Mouse (Mus musculus): ENCODE results near the gene A930017K11Rik. TPM values are rescaled to one million over a fixed set of nuclear protein-coding genes. Genes with fewer than 3 reads are reported as not detected.

The A930017K11Rik gene
- total RNA-seq, 2 experiments from 2014 or later: not detected

DNA sequence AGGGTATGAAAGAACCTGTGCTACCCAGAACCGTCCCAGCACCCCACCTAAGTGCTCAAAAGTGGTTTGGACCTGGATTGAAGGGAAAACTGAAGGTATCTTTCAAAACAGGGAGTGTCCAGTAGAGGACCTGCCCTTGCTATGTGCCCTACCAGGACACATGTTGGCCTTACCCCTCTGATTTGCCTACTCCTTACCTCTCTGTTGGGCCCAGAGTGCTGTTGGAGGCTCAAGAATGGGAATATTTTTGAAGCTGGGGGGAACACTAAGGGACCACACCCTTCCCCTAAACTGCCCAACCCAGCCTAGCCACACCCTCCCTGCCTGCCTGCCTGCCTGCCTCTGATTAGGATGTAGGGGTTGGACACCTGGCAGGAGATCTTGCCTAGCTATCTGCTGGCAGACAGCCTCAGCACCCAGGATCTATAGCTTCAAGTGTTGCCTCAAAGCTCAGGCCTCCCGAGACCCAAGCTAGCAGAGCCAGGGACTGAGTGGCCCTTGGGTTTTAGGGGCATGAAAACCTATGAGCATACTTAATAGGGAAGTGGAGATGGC, 9.7 kb downstream of the A930017K11Rik start:
- no peak for DNase-seq
- intact Hi-C loops (cut with DNase I): no loop called here

DNA sequence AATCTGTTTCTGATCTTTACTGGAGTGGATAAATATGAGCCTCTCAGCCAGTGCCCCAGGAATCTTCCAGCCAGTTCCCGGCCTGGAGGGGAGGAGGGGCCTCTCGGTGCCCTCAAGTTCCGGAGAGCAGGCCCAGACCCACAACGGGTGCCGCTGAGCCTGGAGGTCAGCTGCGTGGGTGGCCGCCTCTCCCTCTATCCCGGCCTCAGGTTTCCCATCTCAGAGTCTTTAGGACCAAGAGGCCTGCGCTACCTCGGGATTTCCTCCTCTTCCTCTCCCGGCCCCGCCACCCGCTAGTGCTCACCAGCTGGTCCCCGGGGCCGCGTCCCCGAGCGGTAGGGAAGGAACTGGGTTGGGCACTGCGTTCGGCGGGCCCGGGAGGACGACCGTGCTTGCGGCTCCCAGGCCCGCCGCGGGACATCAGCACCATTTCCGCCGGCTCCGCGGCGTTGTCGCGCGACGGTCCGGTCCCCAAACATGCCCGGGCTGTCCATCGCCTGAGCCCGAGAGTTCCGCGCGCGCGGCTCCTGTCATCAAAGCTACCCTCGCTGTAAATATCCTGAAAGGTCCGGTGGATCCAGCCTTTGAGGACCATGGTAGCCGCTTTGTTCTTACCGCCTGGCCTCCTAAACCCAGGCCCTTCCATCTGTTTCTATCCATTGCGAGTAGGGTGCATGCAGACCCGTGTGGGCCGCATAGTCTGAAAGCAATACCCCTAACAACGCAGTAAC, 10.7 kb downstream of the A930017K11Rik start:
- DNase-seq: peak; percentile 86 to 88
- intact Hi-C loops (cut with DNase I): loop anchor here (2.0 kb wide), 1 partner anchor 43 kb away; the partner anchor contains the start of gene Capn15

DNA sequence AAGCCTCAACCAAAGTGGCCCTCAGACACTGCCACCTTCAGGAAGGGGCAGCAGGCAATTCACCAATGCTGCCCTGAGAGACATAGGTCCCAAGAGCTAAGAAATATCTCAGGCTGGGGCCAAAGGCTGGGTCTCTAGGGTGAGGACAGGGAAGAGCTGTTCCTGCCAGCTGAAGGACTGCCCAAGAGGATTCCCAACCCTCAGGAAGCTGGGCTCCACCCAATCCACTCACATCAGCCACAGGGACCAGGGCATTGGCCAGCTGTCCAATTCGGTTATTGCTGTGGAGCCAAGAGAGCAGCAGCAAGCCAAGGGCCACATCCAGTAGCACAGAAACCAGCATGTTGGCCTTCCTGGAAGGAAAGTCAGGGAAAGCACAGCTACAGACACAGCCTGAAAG, 17.8 kb downstream of the A930017K11Rik start:
- intact Hi-C loops (cut with DNase I): no loop called here
- DNase-seq: no peak

DNA sequence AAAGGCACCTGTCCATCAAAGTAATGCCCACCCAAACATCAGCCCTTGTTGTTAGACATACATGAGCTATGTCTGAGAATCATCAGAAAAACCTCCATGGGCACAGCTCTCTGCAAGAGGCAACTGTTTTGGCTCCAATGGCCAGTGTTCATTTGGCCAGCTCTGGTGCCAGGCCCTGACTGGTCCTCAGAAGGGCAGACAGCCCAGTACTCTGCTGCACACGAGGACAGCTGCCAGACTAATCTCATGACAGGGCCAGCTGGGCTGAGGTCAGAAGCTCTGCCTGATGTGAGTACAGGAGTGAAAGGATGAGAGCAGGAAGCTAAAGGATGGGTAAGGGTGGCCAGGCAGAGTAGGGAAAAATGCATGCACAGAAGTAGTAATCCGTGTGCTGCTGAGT, 27.0 kb downstream of the A930017K11Rik start:
- intact Hi-C loops (cut with DNase I): loop anchor here (5.0 kb wide), 1 partner anchor 33 kb away; no protein-coding TSS in a partner anchor
- peak; percentile 40 to 72 for DNase-seq

DNA sequence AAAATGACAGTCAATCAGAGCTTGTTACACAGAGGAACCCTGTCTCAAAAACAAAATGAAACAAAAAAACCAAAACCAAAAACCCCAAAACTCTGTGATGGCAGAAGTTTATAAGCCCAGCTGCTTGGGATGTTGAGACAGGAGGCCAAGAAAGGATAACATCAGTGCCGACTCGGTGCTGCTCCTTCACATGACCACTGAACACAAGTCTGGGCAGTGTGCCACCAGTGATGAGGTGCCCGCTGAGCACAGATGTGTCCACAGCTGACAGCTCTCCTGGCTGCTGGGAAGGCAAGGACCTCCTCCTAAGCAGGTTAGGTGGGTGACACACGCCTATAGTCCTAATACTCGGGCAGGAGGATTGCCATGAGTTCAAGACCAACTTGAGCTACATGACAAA, 30.2 kb downstream of the A930017K11Rik start:
- intact Hi-C loops (cut with DNase I): no loop called here
- DNase-seq: peak in 1 of 2 experiments; percentile 22

DNA sequence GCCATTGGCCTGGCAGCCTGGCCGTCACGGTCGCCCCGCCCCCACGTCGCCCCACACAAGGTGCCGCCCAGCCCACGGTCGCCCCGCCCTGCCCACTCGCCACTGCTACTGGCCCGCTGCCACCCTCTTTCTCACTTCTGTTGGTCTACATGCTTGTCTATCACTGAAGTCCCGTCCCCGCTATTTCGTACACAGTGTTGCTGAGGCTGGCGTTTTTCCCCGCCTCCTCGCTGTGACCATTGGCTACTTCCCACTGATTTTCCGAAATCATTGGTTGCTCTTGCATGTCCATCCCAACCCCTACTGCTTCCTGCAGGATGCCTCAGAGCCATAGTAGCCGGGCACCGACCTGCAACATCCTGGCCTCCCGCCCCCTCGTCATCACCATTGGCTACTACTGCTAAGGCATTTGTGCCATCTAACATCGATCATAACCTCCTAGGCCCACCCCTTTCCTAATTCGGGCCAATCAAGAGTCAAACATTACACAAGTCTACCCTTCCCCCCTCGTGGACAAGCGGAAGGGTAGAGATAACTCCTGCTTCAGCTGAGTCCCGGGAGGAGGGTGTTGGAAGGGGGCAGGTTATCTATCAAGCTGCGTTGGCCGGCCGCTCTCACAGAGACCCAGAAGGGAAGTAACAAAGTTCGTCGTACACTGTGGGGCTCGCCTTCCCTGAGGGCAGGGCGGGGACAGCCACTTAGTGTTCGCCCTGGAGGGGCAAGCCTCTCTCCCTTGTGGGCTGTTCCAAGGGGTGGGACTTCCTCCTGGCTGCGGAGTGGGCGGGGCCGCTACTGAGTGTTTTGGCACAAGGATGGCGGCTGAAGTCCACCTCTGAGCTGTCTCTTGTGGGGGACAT, 32.4 kb downstream of the A930017K11Rik start:
- intact Hi-C loops (cut with DNase I): no loop called here
- peak; percentile 100 for DNase-seq

DNA sequence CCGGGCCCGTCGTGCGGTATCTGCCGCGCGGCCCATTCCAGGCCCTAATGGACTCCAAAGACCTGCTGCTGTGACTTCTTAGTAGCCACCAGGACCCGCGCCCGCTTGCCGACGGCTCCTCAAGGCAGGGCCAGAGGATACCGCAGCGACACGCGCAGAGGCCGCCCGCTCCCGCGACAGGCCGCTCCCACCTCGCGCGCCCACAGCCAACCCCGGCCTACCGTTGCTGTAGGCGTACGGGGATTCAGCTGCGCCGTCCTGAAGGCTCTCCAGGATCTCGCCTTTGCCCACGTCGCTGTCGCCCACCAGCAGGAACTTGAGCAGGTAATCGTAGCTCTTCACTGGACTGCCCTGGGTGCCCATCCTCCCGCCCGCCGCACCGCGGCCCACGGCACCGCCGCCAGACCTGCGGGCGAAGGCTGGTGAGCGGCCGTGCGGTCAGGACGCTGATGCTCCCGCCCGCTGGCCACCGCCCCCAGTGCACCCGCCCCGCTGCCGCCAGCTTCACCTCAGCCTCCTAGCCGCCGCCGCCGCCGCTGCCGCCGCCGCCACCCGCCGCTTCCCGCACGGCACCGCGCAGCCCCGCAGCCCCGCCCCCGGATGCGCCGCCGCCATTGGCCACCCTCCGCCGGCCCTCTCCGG, 33.1 kb downstream of the A930017K11Rik start, which contains the start of gene Rab40c:
Gene Rab40c (minus strand): TSS at position 584 of the 642 bp plus-strand sequence.
- peak in 1 of 2 experiments; percentile 49 for DNase-seq
- intact Hi-C loops (cut with DNase I): no loop called here

DNA sequence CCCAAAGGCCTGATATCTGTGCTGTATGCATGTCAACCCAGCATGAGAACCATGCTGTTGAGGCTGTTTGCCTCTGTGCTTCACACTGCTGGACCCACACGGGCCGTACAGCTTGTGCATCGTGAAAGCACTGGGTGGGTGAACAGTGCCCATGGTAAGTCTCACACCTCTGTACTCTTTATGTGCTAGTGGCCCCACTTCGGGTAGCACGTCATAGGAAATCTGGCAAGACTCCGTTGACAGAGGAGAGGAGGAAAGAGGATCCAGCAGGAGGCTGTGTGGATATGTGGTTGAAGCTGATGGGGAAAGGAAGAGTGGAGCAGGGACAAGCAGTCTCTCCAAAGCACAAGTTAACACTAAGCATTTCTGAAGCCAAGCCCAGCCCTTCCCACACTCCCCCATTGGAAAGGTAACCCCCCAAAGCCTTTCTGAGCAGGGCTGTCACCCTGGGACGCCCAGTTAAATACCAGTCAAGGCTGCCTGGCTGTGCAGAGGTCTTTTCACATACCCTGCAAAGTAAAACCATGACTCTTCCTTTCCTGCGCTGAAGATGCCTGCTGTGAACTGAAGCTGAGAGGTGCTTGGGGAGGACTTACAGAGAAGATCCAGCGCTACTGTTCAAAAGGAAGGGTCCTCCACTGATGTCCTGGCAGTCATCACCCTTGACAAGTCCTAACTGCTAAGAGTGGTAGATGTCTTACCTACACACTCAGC, 34.2 kb downstream of the A930017K11Rik start:
- intact Hi-C loops (cut with DNase I): no loop called here
- DNase-seq: no peak

DNA sequence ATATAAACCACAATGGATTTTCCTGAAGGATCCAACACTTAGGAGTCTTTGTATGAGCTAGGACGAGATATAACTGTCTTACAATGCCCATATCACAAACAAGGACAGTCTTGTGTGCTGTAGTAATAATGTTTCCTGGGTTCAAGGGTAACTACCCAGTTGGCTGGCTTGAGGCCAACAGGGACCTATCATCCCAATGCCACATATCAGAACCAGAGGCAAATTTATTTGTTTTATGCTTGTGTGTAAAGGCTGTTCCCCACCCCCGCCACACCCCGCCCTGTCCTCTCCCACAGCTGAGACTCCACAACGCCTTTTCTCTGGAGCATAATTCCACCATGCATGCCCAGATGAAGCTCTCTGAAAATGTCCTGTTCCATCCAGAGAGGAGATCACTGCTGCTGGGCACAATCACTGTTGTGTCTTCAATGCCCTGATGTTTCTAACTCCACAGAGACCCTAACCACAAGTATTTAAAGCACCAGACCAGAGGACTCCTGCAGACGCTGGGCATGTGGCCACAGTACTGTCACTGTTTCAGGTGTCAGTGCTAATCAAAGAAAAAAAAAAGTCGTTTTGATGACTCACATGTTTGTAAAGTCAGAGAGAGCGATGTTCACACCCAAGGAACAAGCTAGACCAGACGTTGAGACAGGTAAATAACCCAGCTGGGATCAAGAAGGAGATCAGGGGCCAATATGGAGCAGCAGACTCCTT, 35.3 kb downstream of the A930017K11Rik start:
- intact Hi-C loops (cut with DNase I): no loop called here

DNA sequence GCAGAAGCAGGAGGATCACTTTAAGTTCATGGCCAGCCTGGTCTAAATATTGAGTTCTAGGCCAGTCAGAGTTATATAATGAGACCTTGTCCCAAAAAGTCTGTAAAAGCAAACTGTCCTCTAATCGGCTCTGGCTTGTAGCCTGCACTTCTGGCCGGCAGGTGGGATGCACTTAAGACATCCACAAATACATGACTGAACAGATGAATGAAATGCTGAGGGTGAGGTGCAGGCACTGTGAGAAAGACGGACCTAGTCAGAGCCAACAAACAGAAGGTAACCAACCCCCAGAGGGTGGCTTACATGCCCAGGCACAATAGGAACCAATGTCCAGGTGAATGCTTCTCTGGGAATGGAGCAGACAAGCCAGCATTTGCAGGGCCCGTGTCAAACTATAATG, 38.1 kb downstream of the A930017K11Rik start:
- no peak for DNase-seq
- intact Hi-C loops (cut with DNase I): no loop called here

More for the DNA sequence above, 35.3 kb downstream of the A930017K11Rik start:
- DNase-seq: no peak

DNA sequence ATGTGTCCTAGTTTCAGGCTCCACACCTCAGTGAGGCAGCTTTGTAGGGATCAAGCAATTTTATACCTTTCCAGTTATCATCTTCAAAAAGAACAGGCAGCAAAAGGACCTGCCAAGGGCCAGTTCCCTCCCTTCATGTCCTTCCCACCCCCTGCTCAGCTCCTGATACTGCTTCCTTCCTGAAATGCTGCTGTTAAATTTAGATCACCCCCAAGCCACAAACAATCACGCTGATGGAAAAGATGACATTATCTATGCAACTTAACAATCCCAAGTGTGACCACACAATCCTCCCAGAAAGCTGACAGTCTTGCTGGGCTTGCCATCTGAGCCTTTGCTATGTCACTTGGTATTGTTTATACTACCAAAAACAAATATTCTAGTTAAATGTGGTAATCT, 38.5 kb downstream of the A930017K11Rik start:
- peak in 1 of 2 experiments; percentile 18 for DNase-seq
- intact Hi-C loops (cut with DNase I): loop anchor here (2.0 kb wide), 1 partner anchor 17 kb away; no protein-coding TSS in a partner anchor

DNA sequence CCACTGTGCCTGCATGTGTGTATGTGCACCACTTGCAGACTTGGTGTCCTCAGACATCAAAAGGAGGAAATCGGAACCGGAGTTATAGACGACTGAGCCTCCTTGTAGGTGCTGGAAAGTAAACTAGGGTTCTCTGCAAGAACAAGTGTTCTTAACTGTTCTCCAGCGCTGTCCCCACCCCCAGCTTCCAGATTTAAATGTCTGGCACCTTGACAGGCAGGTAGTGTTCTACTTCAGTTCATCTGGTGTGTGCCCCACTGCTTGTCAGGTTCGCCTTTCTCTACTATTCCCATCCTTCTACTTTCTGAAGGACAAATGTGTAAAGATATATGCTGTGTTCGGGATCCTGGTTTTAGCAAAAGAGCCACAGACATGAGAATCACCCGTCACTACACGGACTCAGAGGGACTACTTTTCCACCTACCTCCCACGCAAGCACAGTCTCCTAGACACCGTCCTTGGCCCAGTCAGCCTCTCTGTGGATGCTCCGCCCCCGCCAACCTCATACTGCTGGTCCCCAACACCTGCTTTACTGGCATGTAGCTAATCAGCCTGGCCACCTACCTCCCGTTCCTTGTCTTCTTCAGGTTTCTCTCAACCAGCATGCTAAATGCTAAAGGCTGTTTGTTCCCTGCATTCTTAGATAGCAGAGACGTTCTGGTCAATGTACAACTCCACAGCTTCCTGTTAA, 39.0 kb downstream of the A930017K11Rik start:
- intact Hi-C loops (cut with DNase I): loop anchor here (2.0 kb wide), 1 partner anchor 17 kb away; no protein-coding TSS in a partner anchor
- no peak for DNase-seq

DNA sequence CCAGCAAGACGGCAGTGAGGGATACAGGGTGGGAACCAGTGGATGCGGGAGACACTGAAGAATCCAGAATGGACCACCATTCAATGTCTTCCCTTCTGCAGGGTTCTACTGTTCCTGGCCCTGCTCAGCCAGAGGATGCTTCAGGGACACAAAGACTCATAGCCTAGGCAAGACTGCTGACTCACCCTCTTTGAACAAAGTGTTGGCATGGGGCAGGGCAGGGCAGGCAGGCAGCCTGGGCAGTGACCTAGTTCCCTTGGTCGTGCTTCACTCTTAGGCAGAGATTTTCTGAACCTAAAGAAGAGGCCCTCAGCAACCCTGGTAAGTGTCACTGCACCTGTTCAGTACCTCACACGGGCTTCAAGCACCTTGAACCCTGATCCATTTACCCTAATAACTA, 40.5 kb downstream of the A930017K11Rik start:
- peak; percentile 22 to 30 for DNase-seq
- intact Hi-C loops (cut with DNase I): loop anchor here (2.0 kb wide), 1 partner anchor 15 kb away; no protein-coding TSS in a partner anchor

DNA sequence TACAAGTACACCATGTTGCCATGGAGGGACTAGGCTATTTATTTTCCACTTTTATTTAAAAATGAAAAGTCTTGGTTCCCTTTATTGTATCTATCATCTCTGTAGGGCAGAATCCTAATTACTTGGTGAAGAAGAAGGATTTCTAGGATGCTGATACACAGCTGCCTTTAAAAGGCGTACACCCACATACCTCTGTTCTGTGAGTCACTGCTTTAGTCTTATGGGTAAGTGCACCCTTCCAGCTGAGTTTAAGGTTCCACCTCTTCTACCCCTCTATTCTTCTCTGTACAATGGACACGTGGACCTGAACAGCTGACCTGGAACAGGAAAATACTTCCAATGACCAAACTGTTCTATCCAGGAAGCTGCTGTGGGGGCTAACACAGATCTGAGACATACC, 44.7 kb downstream of the A930017K11Rik start:
- intact Hi-C loops (cut with DNase I): no loop called here
- no peak for DNase-seq

DNA sequence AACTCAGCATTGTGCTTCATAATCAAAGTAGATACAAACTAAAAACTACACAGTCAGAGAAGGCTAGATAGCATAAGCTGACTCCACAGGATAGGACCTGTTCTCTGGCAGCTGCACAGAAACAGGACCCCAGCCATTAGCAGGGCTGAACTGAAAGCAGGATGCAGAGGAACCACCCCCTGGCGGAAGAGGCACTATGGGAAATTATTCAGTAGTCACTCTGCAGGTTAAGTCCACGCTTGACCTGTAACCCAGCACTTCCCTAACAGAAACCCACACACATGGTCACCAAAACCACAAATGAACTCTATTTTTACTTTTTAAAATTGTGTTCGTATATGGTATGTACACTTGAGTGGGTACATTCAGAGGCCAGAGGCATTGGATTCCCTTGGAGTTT, 49.3 kb downstream of the A930017K11Rik start:
- intact Hi-C loops (cut with DNase I): no loop called here
- no peak for DNase-seq

DNA sequence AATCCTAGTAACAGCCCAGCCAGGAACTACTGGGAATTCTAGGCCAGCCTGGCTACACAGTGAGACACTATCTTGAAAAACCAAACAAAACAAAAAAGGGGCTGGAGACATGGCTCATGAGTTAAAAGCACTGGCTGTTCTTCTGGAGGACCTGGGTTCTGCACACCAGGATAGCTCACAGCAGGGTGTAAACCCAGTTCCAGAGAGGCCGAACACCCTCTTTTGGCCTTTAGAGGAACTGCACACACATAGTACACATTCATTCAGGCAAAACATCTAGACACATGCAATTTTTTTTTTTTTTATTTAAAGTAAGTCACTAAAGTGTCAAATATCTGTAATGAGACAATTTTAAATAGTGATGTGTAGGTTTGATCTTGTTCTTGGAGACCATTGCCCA, 52.2 kb downstream of the A930017K11Rik start:
- no peak for DNase-seq
- intact Hi-C loops (cut with DNase I): no loop called here

Measured in heart, postnatal 14 days (tissue).